Mouse (Mus musculus): ENCODE measurements around the gene Sipa1l2.

The Sipa1l2 gene

DNA sequence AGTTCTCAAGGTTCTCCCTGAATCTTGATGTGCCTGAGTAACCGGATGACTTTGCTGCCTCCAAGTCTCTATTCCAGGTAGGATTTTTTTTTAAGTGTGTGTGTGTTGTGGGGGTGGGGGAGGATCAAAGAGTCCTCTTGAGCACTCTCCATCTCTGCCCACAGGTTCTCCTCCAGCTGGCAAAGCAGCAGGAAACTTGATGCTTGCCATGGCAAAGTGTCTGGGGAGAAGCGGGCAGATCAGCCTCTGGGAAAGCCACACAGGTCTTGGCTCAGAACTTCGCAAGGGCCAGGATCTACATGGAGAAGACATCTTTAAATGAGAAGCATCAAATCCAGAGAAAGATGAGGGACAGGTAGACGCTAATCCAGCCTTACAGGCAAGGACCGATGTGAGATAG is 10.8 kb upstream of the Sipa1l2 start:
- no peak for DNase-seq (ENCODE audit: low spot score)

DNA sequence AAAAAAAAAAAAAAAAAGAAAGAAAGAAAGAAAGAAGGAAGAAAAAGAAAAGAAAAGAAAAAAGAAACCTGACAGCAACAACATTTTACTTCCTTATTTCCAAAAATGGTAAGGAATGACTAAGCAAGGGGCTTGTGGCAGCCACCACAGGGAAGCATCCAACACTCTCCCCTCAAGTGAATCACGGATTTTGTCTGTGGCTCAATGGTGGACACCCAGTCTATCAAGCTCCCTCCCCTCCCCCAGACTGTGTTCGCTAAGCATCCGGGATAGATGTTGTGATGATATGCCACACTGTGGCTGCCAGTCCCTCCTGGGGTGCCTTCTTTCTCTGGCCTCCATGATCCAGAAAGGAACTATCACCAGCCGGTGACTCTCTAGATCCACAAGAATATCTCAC is 6.5 kb upstream of the Sipa1l2 start:
- no peak for DNase-seq (ENCODE audit: low spot score)

DNA sequence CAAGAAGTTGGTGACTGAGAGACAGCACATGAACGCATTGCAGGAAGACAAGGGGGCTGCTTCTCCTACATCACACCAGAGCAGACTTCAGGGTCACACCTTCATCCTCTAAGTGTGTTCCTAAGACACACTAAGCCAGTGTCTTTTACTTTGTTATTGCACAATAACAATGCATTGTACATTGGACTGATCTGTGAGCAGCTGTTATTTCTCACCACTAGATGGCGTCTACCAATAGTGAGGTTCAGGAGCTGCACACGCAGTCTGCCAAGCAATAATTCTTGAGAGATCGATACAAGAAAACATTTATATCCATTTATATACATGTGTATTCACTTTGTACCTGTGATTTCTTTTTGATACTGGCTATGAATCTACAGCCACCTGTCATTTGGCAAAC is 4.7 kb upstream of the Sipa1l2 start:
- DNase-seq (ENCODE audit: low spot score): no peak

- no peak for DNase-seq (ENCODE audit: low spot score)
Measured at GRCm38 (mm10) chr8:125572246-125572645, 2.6 kb upstream of the Sipa1l2 start.

DNA sequence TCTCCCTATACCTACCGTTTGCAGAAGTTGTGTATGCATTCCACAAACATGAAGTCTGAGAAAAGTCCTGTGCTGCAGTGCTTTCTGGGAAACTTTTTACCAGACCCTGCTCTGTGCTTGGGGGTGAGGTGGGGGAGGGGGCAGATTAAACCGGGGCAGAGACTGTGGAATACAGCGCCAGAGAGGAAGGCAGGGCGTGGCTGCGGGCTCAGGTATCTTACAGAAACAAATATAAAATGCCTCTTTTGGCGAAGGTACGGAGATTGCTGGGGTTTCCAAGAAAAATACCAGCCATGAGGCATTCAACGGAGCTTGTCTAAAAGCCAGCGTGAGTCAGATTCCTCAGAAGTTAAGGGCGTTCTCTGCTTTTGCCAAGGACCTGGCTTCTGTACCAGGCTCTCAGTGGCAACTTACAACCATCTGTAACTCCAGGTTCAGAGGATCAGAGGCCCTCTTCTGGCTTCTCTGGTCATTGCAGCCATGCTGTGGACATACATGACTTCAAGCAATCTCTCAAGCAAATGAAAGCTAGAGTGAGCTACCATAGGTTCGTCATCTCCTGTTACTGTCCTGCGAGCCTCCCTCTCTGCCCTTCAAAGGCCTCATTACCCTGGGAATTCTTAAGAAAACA is 1.3 kb upstream of the Sipa1l2 start:
- DNase-seq (ENCODE audit: low spot score): no peak

- no peak for DNase-seq (ENCODE audit: low spot score)
Measured at GRCm38 (mm10) chr8:125570389-125570788, 781 bp upstream of the Sipa1l2 start.

DNA sequence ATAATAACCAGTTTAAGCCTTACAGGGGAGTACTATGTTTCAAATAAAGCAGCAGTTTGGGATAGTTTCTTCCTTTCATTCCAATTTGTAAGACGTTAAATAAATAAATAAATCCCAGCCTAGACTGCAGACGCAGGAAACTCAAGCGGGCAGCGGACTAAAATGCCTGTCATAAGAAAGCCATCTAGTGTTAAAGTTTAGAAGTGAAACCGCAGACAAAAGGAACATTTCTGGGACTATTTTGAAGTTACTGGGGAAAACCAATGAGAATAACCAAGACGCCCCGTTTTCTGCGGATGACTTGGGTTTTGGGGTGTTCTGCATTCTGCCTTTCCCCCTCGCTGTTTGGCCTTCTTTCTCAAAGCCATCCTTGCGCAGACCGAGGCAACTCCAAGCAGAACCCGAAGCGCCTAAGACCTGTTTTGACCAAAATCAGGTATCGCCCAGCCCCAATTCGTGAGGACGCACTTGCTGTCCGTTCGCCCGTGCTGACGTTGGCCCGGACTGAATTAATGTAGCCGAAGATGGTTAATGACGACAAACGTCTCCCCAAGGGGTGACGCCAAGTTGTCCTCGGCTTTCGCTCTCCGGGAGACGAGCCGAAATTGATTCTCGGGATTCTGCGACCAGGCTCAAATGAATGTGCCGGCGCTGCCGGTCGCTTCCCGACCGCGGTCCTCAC is 616 bp downstream of the Sipa1l2 start:
- no peak for DNase-seq (ENCODE audit: low spot score)

- DNase-seq (ENCODE audit: low spot score): no peak
Measured at GRCm38 (mm10) chr8:125568421-125568850, 1.2 kb downstream of the Sipa1l2 start.

- no peak for DNase-seq (ENCODE audit: low spot score)
Measured at GRCm38 (mm10) chr8:125567569-125567968, 2.0 kb downstream of the Sipa1l2 start.

- DNase-seq (ENCODE audit: low spot score): no peak
Measured at GRCm38 (mm10) chr8:125562878-125563277, 6.7 kb downstream of the Sipa1l2 start.

DNA sequence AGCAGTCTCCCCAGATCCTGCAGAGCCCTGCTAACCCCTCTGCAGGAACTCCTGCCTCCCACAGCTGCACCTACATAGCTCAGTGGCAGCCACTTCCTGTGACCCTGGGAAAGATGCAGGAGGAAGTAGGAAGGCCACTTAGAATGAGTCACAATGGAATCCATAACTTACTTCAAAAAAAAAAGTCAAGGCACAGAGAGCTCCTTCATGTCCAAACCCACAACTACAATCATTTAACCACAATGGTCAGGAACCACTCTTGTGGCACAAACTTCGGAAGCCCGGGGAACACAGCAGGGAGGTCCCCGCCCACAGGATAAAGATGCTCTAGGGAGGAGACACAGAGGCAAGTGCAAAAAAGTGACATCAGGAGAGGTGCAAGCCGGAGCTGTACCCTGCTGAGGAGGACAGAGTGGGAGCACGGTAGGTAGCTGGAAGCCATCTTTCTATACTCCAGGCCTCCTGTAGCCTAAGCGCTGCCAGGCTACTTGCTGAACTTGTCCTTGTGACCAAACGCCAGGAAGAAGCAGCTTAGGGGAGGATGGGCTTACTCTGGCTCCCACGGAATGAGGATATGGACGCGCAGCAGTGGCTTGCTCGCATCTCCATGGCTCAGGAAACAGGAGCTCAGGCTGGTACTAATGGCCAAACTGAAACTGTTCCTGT is 8.7 kb downstream of the Sipa1l2 start:
- no peak for DNase-seq (ENCODE audit: low spot score)

DNA sequence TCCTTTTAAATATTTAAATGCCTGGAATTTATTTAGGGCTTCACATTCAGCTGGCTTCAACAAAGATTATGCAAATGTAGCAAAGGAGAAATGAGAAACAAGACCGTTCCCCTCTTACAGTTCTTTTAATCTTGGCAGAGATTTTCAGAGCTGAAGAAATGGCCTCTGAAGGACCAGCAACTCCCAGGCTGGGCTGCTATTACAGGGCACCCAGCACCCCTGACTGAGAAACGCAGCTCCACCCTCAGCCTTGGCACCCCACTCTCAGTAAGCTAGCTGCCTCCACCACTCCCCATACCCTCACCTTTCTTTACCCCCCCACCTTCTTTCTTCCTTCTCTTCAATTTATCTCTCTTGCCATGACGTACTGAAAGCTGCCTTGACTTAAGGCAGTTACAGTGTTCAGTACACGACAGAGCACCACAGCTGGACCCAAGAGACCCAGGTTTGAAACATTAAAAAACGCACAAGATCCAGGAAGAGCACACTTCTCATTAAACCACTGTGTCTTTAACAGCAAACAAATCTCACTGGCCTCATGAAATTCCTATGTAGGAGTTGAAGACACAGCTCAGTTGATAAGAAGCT is 10.4 kb downstream of the Sipa1l2 start:
- DNase-seq (ENCODE audit: low spot score): no peak

GRCm38 (mm10) chr8:125558109-125559065 is 11.2 kb downstream of the Sipa1l2 start:
- peak; percentile 61 for DNase-seq (ENCODE audit: low spot score)

GRCm38 (mm10) chr8:125557391-125558108 is 12.1 kb downstream of the Sipa1l2 start:
- no peak for DNase-seq (ENCODE audit: low spot score)

GRCm38 (mm10) chr8:125556706-125557105 is 12.9 kb downstream of the Sipa1l2 start:
- DNase-seq (ENCODE audit: low spot score): no peak

DNA sequence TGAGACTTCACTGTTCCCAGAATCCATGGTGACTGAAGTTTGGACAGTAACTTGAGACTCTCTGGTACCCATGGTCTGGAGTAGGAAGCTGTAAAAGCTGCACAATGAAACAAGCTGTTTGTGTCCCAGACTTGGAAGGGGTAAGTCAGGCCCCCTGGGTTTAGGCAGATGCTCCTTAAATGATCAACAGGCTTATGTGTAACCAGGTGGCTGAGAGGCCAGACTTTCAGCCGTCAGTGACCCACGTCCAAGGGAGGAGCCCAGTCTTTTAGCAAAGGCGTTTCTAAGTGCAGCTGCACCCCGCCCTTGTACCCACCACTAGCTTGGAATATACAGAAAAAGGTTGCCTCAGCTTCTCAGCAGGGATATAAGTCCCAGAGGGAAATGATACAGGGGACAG is 19.0 kb downstream of the Sipa1l2 start:
- DNase-seq (ENCODE audit: low spot score): no peak

DNA sequence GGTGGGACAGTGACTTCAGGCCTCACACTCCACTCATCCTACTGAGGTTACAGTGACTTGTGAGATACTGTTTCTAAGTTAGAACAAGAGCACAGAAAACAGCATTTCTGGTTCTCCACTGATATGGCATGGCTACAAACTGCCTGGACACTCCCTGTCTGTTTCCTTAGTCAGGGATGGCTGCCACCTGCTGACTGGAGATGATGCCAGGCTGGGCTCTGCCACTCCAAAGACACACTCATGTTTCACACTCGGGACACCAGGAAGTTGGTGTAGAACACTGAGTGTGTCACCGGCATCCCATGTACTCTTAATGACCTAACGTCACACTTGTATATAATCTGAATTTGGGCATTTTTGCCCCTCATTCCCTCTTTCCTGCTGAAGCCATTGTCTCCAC is 22.3 kb downstream of the Sipa1l2 start:
- no peak for DNase-seq (ENCODE audit: low spot score)

DNA sequence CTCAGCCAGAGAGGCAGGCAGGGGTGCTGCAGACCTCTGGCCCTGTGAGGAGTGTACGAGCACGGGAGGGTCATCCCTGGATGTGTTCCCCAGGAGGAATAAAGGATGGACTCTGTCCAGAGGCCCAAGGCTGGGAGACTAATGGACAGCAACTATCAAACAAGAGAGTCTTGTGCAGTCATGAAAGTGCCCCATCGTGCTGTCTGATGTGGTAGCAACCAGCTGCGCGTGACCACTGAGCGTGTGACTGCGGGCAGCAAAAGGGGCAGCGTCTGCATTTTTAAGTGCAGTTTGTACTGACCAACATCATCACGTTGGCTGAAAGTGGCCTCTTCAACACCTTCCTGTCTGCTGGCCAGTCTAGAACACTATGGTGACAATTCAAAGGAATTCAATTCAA is 23.7 kb downstream of the Sipa1l2 start:
- no peak for DNase-seq (ENCODE audit: low spot score)

DNA sequence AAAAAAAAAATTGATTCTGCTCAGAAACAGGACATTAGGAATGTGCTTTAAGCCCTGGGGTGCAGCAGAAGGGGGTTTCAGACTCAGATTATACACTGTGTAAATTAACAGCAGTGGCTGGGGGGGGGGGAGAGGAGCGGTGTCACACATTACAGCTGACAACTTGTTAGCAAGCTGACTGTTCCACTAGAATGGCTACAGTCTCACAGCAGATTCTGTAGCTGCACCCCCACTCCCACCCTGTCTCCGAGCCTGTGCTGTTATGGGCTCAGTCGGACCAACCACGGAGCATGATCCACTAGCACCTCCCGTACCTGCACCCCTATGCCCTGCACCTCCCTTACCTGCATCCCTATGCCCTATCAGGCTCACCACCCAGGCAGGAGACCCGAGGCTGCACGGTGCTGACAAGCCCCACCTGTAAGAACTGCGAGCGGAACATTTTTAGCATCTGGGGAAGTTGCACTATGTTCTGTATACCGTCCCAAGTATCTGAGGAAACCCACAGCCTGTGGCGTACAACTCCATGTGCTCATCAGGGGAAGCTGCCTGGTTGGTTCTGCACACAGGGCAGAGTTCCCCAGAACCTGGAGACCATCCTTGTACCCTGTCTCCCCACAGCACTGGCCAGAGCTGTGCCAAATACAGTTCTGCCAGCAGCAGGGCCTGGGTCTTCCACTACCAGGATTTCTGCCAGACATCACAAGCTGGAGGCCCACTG is 26.6 kb downstream of the Sipa1l2 start:
- no peak for DNase-seq (ENCODE audit: low spot score)
